Mouse (Mus musculus) megakaryocyte, embryonic 14.5 days (primary cell): ENCODE measurements around the gene Tmem59l. TPM values are rescaled to one million over a fixed set of nuclear protein-coding genes. Genes with fewer than 3 reads are reported as not detected.

ENCODE experiments used
- H3K27me3 ChIP-seq: replicated peaks from 2 replicates; pipeline ENCODE3; 2012; ENCODE audit warnings: inconsistent platforms
- H3K36me3 ChIP-seq: replicated peaks from 2 replicates; pipeline ENCODE3; 2012; ENCODE audit warnings: low read length, inconsistent platforms, mixed read lengths
- H3K4me1 ChIP-seq: 2 replicates; pipeline ENCODE4 v1.6.1; 2012; ENCODE audit warnings: inconsistent platforms
- H3K4me3 ChIP-seq: replicated peaks from 2 replicates; pipeline ENCODE3; 2012; ENCODE audit warnings: moderate library complexity, mild to moderate bottlenecking, inconsistent platforms
- H3K9me3 ChIP-seq: 2 replicates; pipeline ENCODE4 v1.6.1; 2012; ENCODE audit warnings: inconsistent platforms
- FLI1 ChIP-seq: IDR thresholded peaks from 2 replicates; pipeline ENCODE4 v1.6.1; 2012; ENCODE audit warnings: low read length, inconsistent platforms, mixed read lengths
- GATA1 ChIP-seq: IDR thresholded peaks from 3 replicates; pipeline ENCODE4 v1.6.1; 2012; ENCODE audit warnings: mixed read lengths, low read length, inconsistent platforms, borderline replicate concordance
- polyA plus RNA-seq: library from polyadenylated mRNA; stranded (reverse); fragments of >175 nt; gene quantifications from 2 replicates; pipeline ENCODE4 v1.2.3, GENCODE M21; 2012; ENCODE audit warnings: low replicate concordance; ENCODE audit not compliant: insufficient read depth

Gene Tmem59l
- polyA plus RNA-seq, 1 experiment = not detected

- no peaks in the 10 kb centered on the region for H3K27me3 ChIP-seq
- peaks cover 95% of the 10 kb centered on the region for H3K36me3 ChIP-seq
- peaks cover 8% of the 10 kb centered on the region for H3K9me3 ChIP-seq
- no peak overlapping the region for H3K4me3 ChIP-seq
- no peak for TF ChIP-seq GATA1
- TF ChIP-seq FLI1 = no peak
- H3K4me1 ChIP-seq = peaks cover 90% of the 10 kb centered on the region
Measured at GRCm38 (mm10) chr8:70462516-70462813, 24.7 kb downstream of the Tmem59l start.

GRCm38 (mm10) chr8:70461765-70462515, 25.2 kb downstream of the Tmem59l start:
- H3K4me3 ChIP-seq = no peak overlapping the region
- H3K27me3 ChIP-seq = no peaks in the 10 kb centered on the region
- peaks cover 95% of the 10 kb centered on the region for H3K36me3 ChIP-seq
- peaks cover 8% of the 10 kb centered on the region for H3K9me3 ChIP-seq
- TF ChIP-seq FLI1 (no peak), GATA1 (no peak)
- peaks cover 90% of the 10 kb centered on the region for H3K4me1 ChIP-seq

GRCm38 (mm10) chr8:70460606-70461005, 26.6 kb downstream of the Tmem59l start:
- H3K36me3 ChIP-seq = peaks cover 95% of the 10 kb centered on the region
- no peak for TF ChIP-seq FLI1
- TF ChIP-seq GATA1 = no peak
- no peaks in the 10 kb centered on the region for H3K27me3 ChIP-seq
- peaks cover 86% of the 10 kb centered on the region for H3K4me1 ChIP-seq
- H3K4me3 ChIP-seq = no peak overlapping the region
- H3K9me3 ChIP-seq = peaks cover 8% of the 10 kb centered on the region

GRCm38 (mm10) chr8:70460199-70460598, 27.0 kb downstream of the Tmem59l start:
- no peak for TF ChIP-seq FLI1
- no peak for TF ChIP-seq GATA1
- H3K36me3 ChIP-seq = peaks cover 95% of the 10 kb centered on the region
- H3K9me3 ChIP-seq = peaks cover 8% of the 10 kb centered on the region
- H3K4me3 ChIP-seq = peak overlapping the region; percentile 51
- H3K27me3 ChIP-seq = no peaks in the 10 kb centered on the region
- H3K4me1 ChIP-seq = peaks cover 86% of the 10 kb centered on the region

GRCm38 (mm10) chr8:70459636-70460035, 27.5 kb downstream of the Tmem59l start:
- Histone ChIP-seq H3K27me3 (no peaks in the 10 kb centered on the region), H3K9me3 (peaks cover 8% of the 10 kb centered on the region), H3K4me1 (peaks cover 83% of the 10 kb centered on the region), H3K4me3 (no peak overlapping the region), H3K36me3 (peaks cover 93% of the 10 kb centered on the region)
- TF ChIP-seq GATA1 (no peak), FLI1 (no peak)

- no peak for TF ChIP-seq FLI1
- no peak for TF ChIP-seq GATA1
Measured at GRCm38 (mm10) chr8:70458462-70458861, 28.7 kb downstream of the Tmem59l start.

GRCm38 (mm10) chr8:70457882-70458281, 29.3 kb downstream of the Tmem59l start:
- Histone ChIP-seq H3K9me3 (peaks cover 8% of the 10 kb centered on the region), H3K27me3 (no peaks in the 10 kb centered on the region), H3K4me1 (peaks cover 88% of the 10 kb centered on the region), H3K36me3 (peaks cover 95% of the 10 kb centered on the region), H3K4me3 (no peak overlapping the region)
- TF ChIP-seq GATA1 (no peak), FLI1 (no peak)

More at GRCm38 (mm10) chr8:70458462-70458861, 28.7 kb downstream of the Tmem59l start:
- peaks cover 93% of the 10 kb centered on the region for H3K36me3 ChIP-seq
- peaks cover 8% of the 10 kb centered on the region for H3K9me3 ChIP-seq
- H3K4me3 ChIP-seq = peak overlapping the region; percentile 73
- H3K4me1 ChIP-seq = peaks cover 85% of the 10 kb centered on the region
- H3K27me3 ChIP-seq = no peaks in the 10 kb centered on the region

- Histone ChIP-seq H3K4me1 (peaks cover 88% of the 10 kb centered on the region), H3K4me3 (peak overlapping the region; percentile 7), H3K27me3 (no peaks in the 10 kb centered on the region), H3K9me3 (peaks cover 8% of the 10 kb centered on the region), H3K36me3 (peaks cover 95% of the 10 kb centered on the region)
- no peak for TF ChIP-seq FLI1
- no peak for TF ChIP-seq GATA1
Measured at GRCm38 (mm10) chr8:70456996-70457395, 30.2 kb downstream of the Tmem59l start.

GRCm38 (mm10) chr8:70453852-70454251, 33.3 kb downstream of the Tmem59l start:
- Histone ChIP-seq H3K36me3 (peaks cover 97% of the 10 kb centered on the region), H3K9me3 (no peaks in the 10 kb centered on the region), H3K27me3 (no peaks in the 10 kb centered on the region), H3K4me3 (no peak overlapping the region), H3K4me1 (peaks cover 86% of the 10 kb centered on the region)
- TF ChIP-seq GATA1 (no peak), FLI1 (no peak)

GRCm38 (mm10) chr8:70452196-70452966, 34.8 kb downstream of the Tmem59l start:
- peaks cover 99% of the 10 kb centered on the region for H3K36me3 ChIP-seq
- H3K4me3 ChIP-seq = peak overlapping the region; percentile 71
- peaks cover 71% of the 10 kb centered on the region for H3K4me1 ChIP-seq
- H3K27me3 ChIP-seq = no peaks in the 10 kb centered on the region
- TF ChIP-seq FLI1 = no peak
- no peak for TF ChIP-seq GATA1
- no peaks in the 10 kb centered on the region for H3K9me3 ChIP-seq
